Mouse (Mus musculus) cerebellum, postnatal 36 days (tissue): ENCODE measurements at regions not wholly inside any gene's neighbourhood (a gene's known extent, or its start where the extent isn't known, plus 50 kb on each side); places are given as distances from the start of the nearest gene placed in this dataset.
"Not testable (repeated sequence)": the region's sequence is repeated elsewhere in the genome, so short reads cannot be mapped to it uniquely, and the experiment has no call there.

ENCODE experiments used
- DNase-seq, 2 experiments: peaks; one replicate each; pipeline ENCODE4 v3.0.0; 2021 to 2022; ENCODE audit warnings: mixed read lengths in 2 of 2

- DNase-seq, result not testable (repeated sequence)
These were observed 397.4 kb downstream of the Grxcr1 start for GRCm38 (mm10) chr5:68428822-68429548.

GRCm38 (mm10) chr5:68470162-68470561, 438.5 kb downstream of the Grxcr1 start:
- DNase-seq, result peak; percentile 80 to 82

DNA sequence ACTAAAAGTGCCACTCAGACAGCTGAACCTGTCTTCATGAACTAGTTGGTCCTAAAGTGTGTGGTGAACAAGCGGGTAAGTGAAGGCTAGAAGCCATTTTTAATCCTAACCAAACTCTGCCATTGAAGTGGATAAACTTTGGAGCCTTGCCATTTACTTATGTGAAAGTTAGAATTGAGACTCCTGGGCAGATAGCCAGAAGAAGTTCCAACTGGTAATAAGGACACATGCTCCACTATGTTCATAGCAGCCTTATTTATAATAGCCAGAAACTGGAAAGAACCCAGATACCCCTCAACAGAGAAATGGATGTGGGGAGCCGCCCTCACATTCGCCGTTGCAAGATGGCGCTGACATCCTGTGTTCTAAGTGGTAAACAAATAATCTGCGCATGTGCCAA, 439.7 kb downstream of the Grxcr1 start:
- DNase-seq, result not testable (repeated sequence)
